Mouse (Mus musculus) CH12.LX (cell line): Measurements from ENCODE around the gene Cda. TPM values are rescaled to one million over a fixed set of nuclear protein-coding genes. Genes with fewer than 3 reads are reported as not detected.

Experiments used
- DNase-seq: peaks from one replicate; pipeline ENCODE4 v3.0.0-alpha.2; 2013; ENCODE audit errors: extremely low read depth
- H3K27ac ChIP-seq: 2 replicates; pipeline ENCODE4 v1.5.1; 2012; ENCODE audit warnings: low read depth, mild to moderate bottlenecking, control low read depth, moderate library complexity; ENCODE audit not compliant: insufficient read depth
- H3K27me3 ChIP-seq: replicated peaks from 2 replicates; pipeline ENCODE3; 2012; ENCODE audit warnings: inconsistent platforms
- H3K36me3 ChIP-seq, 2 experiments: replicated peaks in 1 of 2; 2 replicates each; pipeline versions ENCODE3 to v1.6.1; 2012; ENCODE audit warnings: inconsistent platforms in 1 of 2, low read length in 1 of 2, mild to moderate bottlenecking in 1 of 2, mixed read lengths in 1 of 2, moderate library complexity in 1 of 2; ENCODE audit not compliant: control insufficient read depth in 1 of 2, insufficient read depth in 1 of 2
- H3K4me1 ChIP-seq, 2 experiments: 2 replicates each; pipeline ENCODE4 v1.6.1; 2012; ENCODE audit warnings: inconsistent platforms in 1 of 2, moderate library complexity in 1 of 2; ENCODE audit not compliant: insufficient read depth in 2 of 2, control insufficient read depth in 1 of 2
- H3K4me2 ChIP-seq: 2 replicates; pipeline ENCODE4 v1.6.1; 2012; ENCODE audit warnings: low read depth, mild to moderate bottlenecking, control low read depth; ENCODE audit not compliant: poor library complexity, insufficient read depth, severe bottlenecking
- H3K4me3 ChIP-seq, 3 experiments: fragments of 150-350 bp in 1 of 3; sonication (generic) in 1 of 3; replicated peaks in 1 of 3; 2 replicates each; pipeline versions ENCODE3 to v1.5.1; 2011 to 2012; ENCODE audit warnings: low read depth in 2 of 3, low read length in 2 of 3, mild to moderate bottlenecking in 2 of 3, moderate library complexity in 2 of 3, control low read depth in 1 of 3, improper control_type of control experiment in 1 of 3, inconsistent platforms in 1 of 3, mixed read lengths in 1 of 3; ENCODE audit not compliant: poor library complexity in 1 of 3
- H3K79me2 ChIP-seq: replicated peaks from 2 replicates; pipeline ENCODE4 v1.6.1; 2012; ENCODE audit warnings: mild to moderate bottlenecking, moderate library complexity; ENCODE audit not compliant: control insufficient read depth, poor library complexity, insufficient read depth, severe bottlenecking; ENCODE audit errors: extremely low read depth
- H3K9ac ChIP-seq: 2 replicates; pipeline ENCODE4 v1.6.1; 2012; ENCODE audit warnings: low read depth, mild to moderate bottlenecking, control low read depth, moderate library complexity; ENCODE audit not compliant: insufficient read depth
- H3K9me3 ChIP-seq: replicated peaks from 2 replicates; pipeline ENCODE3; 2012; ENCODE audit warnings: low read length, inconsistent platforms, mixed read lengths
- CHD1 ChIP-seq: IDR thresholded peaks from 2 replicates; pipeline ENCODE4 v1.6.1; 2012; ENCODE audit warnings: low read depth, low read length, improper control_type of control experiment, inconsistent platforms
- CTCF ChIP-seq, 2 experiments: IDR thresholded peaks in 1 of 2; conservative IDR thresholded peaks in 1 of 2; 2 replicates each; pipeline ENCODE4 v1.5.1; 2011 to 2012; ENCODE audit warnings: low read depth in 2 of 2, low read length in 2 of 2, improper control_type of control experiment in 1 of 2, inconsistent platforms in 1 of 2, mild to moderate bottlenecking in 1 of 2, moderate library complexity in 1 of 2
- E2F4 ChIP-seq: IDR thresholded peaks from 2 replicates; pipeline ENCODE4 v1.6.1; 2011; ENCODE audit warnings: low read depth, low read length, improper control_type of control experiment; ENCODE audit not compliant: insufficient replicate concordance
- EP300 ChIP-seq: IDR thresholded peaks from 2 replicates; pipeline ENCODE4 v1.6.1; 2011; ENCODE audit warnings: low read length, improper control_type of control experiment
- ETS1 ChIP-seq: conservative IDR thresholded peaks from 2 replicates; pipeline ENCODE4 v1.6.1; 2012; ENCODE audit warnings: low read depth, mild to moderate bottlenecking, inconsistent platforms, low read length, improper control_type of control experiment, moderate library complexity
- IRF4 ChIP-seq: IDR thresholded peaks from 2 replicates; pipeline ENCODE4 v1.6.1; 2014; ENCODE audit warnings: low read depth, mild to moderate bottlenecking, inconsistent platforms, low read length, improper control_type of control experiment
- JUN ChIP-seq: IDR thresholded peaks from 2 replicates; pipeline ENCODE4 v1.6.1; 2011; ENCODE audit warnings: low read depth, mild to moderate bottlenecking, low read length, improper control_type of control experiment, moderate library complexity; ENCODE audit not compliant: insufficient read depth
- KAT2A ChIP-seq: IDR thresholded peaks from 2 replicates; pipeline ENCODE4 v1.6.1; 2012; ENCODE audit warnings: low read length, improper control_type of control experiment, inconsistent platforms; ENCODE audit not compliant: insufficient replicate concordance
- MAX ChIP-seq: IDR thresholded peaks from 2 replicates; pipeline ENCODE4 v1.6.1; 2011; ENCODE audit warnings: low read length, improper control_type of control experiment
- MAZ ChIP-seq: IDR thresholded peaks from 2 replicates; pipeline ENCODE4 v1.6.1; 2012; ENCODE audit warnings: low read depth, mild to moderate bottlenecking, inconsistent platforms, low read length, improper control_type of control experiment, moderate library complexity
- MXI1 ChIP-seq: IDR thresholded peaks from 2 replicates; pipeline ENCODE4 v1.6.1; 2011; ENCODE audit warnings: mild to moderate bottlenecking, low read depth, low read length, improper control_type of control experiment
- MYC ChIP-seq: IDR thresholded peaks from 2 replicates; pipeline ENCODE4 v1.6.1; 2011; ENCODE audit warnings: low read depth, mild to moderate bottlenecking, improper control_type of control experiment, low read length
- SIN3A ChIP-seq: IDR thresholded peaks from 2 replicates; pipeline ENCODE4 v1.6.1; 2012; ENCODE audit warnings: low read length, improper control_type of control experiment, inconsistent platforms
- TBP ChIP-seq: conservative IDR thresholded peaks from 2 replicates; pipeline ENCODE4 v1.6.1; 2011; ENCODE audit warnings: low read depth, low read length, improper control_type of control experiment
- TCF12 ChIP-seq: IDR thresholded peaks from 2 replicates; pipeline ENCODE4 v1.6.1; 2014; ENCODE audit warnings: low read depth, mild to moderate bottlenecking, inconsistent platforms, low read length, improper control_type of control experiment
- UBTF ChIP-seq: IDR thresholded peaks from 2 replicates; pipeline ENCODE4 v1.6.1; 2012; ENCODE audit warnings: low read depth, mild to moderate bottlenecking, inconsistent platforms, low read length, improper control_type of control experiment, moderate library complexity
- USF2 ChIP-seq: conservative IDR thresholded peaks from 2 replicates; pipeline ENCODE4 v1.6.1; 2011; ENCODE audit warnings: low read depth, low read length, improper control_type of control experiment
- ZNF384 ChIP-seq: IDR thresholded peaks from 2 replicates; pipeline ENCODE4 v1.6.1; 2012; ENCODE audit warnings: low read depth, low read length, improper control_type of control experiment, inconsistent platforms
- dilution Hi-C: fragments of 300-500 bp; cut with MboI; formaldehyde crosslinking; loops from 2 replicates; pipeline ENCODE4 v1.14.3; 2020; ENCODE audit warnings: low sequenced_read_pairs; ENCODE audit not compliant: extremely low pct_unique_long_range_greater_than_20kb, extremely low pct_ligation_motif_present
- in situ Hi-C: fragments of 300-500 bp; cut with MboI; formaldehyde crosslinking; loops from 3 replicates; pipeline ENCODE4 v1.14.3; 2019; ENCODE audit warnings: low sequenced_read_pairs, low pct_ligation_motif_present, low pct_unique_long_range_greater_than_20kb, mixed read lengths
- polyA plus RNA-seq: library from polyadenylated mRNA; unstranded; fragments of >175 nt; gene quantifications from 2 replicates; pipeline ENCODE4 v1.2.1, GENCODE M21; 2012; ENCODE audit warnings: low read depth; ENCODE audit not compliant: insufficient read length
- total RNA-seq, 2 experiments: library from RNA; depleted of rRNA; stranded (reverse); fragments of 300-350 nt in 1 of 2; fragments of >200 nt in 1 of 2; gene quantifications; 2 replicates each; pipeline ENCODE4 v1.2.3; 2012 to 2014

Cda gene
- total and polyA plus RNA-seq, 3 experiments = not detected

DNA sequence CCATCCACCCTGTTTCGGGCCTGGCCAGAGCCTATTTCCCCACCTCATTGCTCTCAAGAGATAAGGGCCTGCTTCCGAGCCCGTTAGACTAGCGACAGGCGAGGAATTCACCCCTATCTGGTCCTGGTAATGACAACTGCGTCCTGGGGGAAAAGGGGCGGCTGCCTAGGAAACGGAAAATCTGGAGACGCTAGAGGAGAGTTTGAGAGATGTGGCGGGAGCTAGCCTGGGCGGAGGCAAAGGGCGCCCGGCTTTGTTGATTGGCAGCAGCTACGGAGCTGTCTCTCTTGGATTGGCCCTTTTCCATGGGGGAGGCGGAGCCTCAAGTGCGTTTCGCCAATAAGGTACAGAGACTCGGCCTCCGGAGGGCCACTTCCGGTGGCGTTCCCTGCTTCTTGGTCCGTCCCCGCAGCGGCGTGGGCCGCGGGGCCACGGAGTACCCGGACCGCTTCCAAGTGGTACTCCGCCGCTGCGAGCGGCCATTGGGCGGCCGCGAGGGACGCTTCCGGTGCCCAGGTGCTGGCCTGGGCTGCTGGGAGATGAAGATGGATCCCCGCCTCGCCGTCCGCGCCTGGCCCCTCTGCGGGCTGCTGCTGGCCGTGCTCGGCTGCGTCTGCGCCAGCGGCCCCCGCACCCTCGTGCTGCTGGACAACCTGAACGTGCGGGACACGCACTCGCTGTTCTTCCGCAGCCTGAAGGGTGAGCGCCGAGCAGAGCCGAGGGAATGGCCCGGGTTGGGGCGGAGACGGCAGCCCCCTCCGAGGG is 63.3 kb downstream of the Cda start, which contains the start of gene Ddost (continued):
- TF ChIP-seq ETS1 (no peak), E2F4 (0 out of 2 replicates have a peak, but pooled peaks have one; percentile 78), KAT2A (peak; percentile 87; the same call in 1 of the 2 replicates), IRF4 (peak; percentile 76; the same call in 1 of the 2 replicates), CTCF (conservative IDR thresholded peaks at IDR 0.05 in 1 of 2, IDR thresholded peaks at IDR 0.05 in 1 of 2; ENCODE audit: low read depth in 2 of 2, low read length in 2 of 2) (no peak), MAZ (peak; percentile 87)
- TF ChIP-seq, all 38 proteins: peak for 21

GRCm38 (mm10) chr4:138303742-138304141 is 64.0 kb downstream of the Cda start:
- peak overlapping the region; percentile 86 for H3K9ac ChIP-seq
- in situ Hi-C loops (loop anchor here (25.0 kb wide), 1 partner anchor 341 kb away; no protein-coding TSS in a partner anchor), dilution Hi-C loops (no loop called here)
- peak; percentile 42 for DNase-seq
- H3K36me3 ChIP-seq = peaks cover 13 to 29% of the 10 kb centered on the region in 2 experiments
- 0 out of 2 replicates have a peak overlapping the region, but pooled peaks have one; percentile 18 for H3K27ac ChIP-seq
- H3K9me3 ChIP-seq = peaks cover 5% of the 10 kb centered on the region
- H3K27me3 ChIP-seq = no peaks in the 10 kb centered on the region
- peaks cover 21% of the 10 kb centered on the region for H3K79me2 ChIP-seq
- H3K4me1 ChIP-seq = peaks cover 4 to 35% of the 10 kb centered on the region in 2 experiments
- TF ChIP-seq IRF4 = peak; percentile 60
- no peak for TF ChIP-seq CHD1
- TF ChIP-seq USF2 = no peak
- 0 out of 2 replicates have a peak, but pooled peaks have one; percentile 27 for TF ChIP-seq MYC
- no peak for TF ChIP-seq ZNF384
- no peak for TF ChIP-seq TBP
- peak; percentile 41; the same call in 1 of the 2 replicates for TF ChIP-seq MAX
- TF ChIP-seq TCF12 = peak; percentile 28; the same call in 1 of the 2 replicates
- 0 out of 2 replicates have a peak, but pooled peaks have one; percentile 53 for TF ChIP-seq UBTF
- TF ChIP-seq MAZ = no peak
- TF ChIP-seq EP300 = no peak
- TF ChIP-seq JUN = no peak
- TF ChIP-seq E2F4 = no peak
- TF ChIP-seq SIN3A = no peak
- TF ChIP-seq KAT2A = no peak
- peak; percentile 14; the same call in 1 of the 2 replicates for TF ChIP-seq MXI1
- peak overlapping the region; percentile 46 for H3K4me2 ChIP-seq
- peak overlapping the region; percentile 68 to 100 (median 94) for H3K4me3 ChIP-seq
